Mouse (Mus musculus): ENCODE data around the gene Gm47985.
"Not testable (repeated sequence)": the region's sequence is repeated elsewhere in the genome, so short reads cannot be mapped to it uniquely, and the experiment has no call there.

DNA sequence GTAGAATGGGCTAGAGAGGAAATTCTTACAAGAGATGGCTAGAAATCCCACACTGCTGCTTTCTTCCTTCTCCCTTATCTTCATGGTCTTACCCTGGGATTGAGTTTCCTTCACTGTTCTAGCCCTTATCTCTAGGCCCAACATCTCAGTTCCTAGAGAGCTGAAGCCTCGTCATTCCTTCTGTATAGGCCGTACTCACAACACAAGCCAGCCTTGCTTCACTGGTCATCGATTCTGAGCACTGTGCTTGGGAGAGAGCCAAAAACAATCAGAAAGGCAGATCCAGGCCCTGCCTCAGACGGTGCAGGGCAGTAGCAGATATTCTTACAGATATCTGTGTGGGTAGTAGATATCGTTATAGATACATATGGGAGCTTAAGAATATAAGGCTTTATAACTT, 26.2 kb downstream of the Gm47985 start:
- not testable (repeated sequence) for TF ChIP-seq CTCF (IDR thresholded peaks at IDR 0.05; ENCODE audit: extremely low read depth, insufficient read length, insufficient replicate concordance, low read depth, low read length); POLR2A (IDR thresholded peaks at IDR 0.05; ENCODE audit: low read depth, low read length)

All from small intestine, adult 2 months (tissue).